Mouse (Mus musculus): Measurements from ENCODE around the gene Gm5089. TPM values are rescaled to one million over a fixed set of nuclear protein-coding genes. Genes with fewer than 3 reads are reported as not detected.

Gene Gm5089
- polyA plus RNA-seq, 1 experiment from 2014 or later: not detected

DNA sequence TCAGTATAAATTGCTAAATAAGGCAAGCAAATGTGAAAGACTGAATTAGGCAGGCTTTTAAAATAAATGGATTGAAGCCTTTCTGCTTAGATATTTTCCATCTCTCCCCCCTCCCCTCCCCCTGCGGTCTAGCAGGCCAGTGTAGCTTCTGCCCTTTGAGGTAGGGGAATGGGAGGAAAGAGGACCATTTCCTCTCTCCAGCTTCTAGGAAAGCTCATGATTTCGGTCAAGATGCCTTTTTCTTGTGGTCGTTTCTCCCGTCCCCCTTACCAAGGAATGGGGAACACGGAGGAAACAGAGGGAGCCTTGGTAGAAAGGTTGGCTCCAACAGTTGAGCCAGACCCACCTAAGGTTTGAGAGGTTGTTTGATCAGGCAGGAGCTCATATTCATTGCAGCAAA lies 21.7 kb upstream of the Gm5089 start:
- no peaks in the 10 kb centered on the region for H3K9me3 ChIP-seq (ENCODE audit: control insufficient read depth, low read length)
- no peak for ATAC-seq (ENCODE audit: low FRiP score, low TSS enrichment)
- no peak overlapping the region for H3K9ac ChIP-seq (ENCODE audit: low read length)
- peaks cover 40% of the 10 kb centered on the region for H3K27me3 ChIP-seq (ENCODE audit: control insufficient read depth, insufficient read depth, low read length)
- TF ChIP-seq EP300 (optimal IDR thresholded peaks at IDR 0.05) (no peak), CTCF (IDR thresholded peaks at IDR 0.05; ENCODE audit: low read depth) (no peak)
- no peak overlapping the region for H3K4me3 ChIP-seq (ENCODE audit: low read depth, low read length)
- no peaks in the 10 kb centered on the region for H3K36me3 ChIP-seq (ENCODE audit: control insufficient read depth, insufficient read depth, low read length)
- no peak for DNase-seq (ENCODE audit: low spot score)
- H3K4me1 ChIP-seq (replicated peaks; ENCODE audit: control insufficient read depth, insufficient read depth): 0 out of 2 replicates have a peak, but pooled peaks cover 3% of the 10 kb centered on the region
- no peak overlapping the region for H3K27ac ChIP-seq (replicated peaks)
- 4% methylated on average over 5 of the region's 5 CpGs for WGBS
- no peak overlapping the region for H3K4me2 ChIP-seq (replicated peaks; ENCODE audit: low read depth)

DNA sequence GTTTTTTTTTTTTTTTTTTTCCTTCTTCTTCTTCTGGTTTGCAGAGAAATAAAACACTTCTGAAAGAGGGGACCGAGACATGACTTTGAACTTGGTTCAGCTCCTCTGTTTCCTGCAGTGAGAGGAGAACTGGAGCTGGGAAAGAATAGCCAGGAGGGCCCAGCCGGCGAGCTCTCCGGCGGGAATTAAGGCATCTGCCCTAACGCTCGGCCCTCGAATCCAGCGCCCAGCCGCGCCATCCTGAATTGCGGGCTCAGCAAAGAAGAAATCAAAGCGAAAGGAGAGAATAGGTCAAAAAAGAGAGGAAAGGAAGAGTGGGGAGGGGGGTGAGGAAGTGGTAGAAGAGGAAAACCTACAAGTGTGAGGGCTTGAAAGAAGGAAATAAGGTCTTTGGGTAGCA lies 21.2 kb upstream of the Gm5089 start:
- 3% methylated on average over 13 of the region's 13 CpGs for WGBS
- TF ChIP-seq CTCF (IDR thresholded peaks at IDR 0.05; ENCODE audit: low read depth) (no peak), EP300 (optimal IDR thresholded peaks at IDR 0.05) (no peak)

DNA sequence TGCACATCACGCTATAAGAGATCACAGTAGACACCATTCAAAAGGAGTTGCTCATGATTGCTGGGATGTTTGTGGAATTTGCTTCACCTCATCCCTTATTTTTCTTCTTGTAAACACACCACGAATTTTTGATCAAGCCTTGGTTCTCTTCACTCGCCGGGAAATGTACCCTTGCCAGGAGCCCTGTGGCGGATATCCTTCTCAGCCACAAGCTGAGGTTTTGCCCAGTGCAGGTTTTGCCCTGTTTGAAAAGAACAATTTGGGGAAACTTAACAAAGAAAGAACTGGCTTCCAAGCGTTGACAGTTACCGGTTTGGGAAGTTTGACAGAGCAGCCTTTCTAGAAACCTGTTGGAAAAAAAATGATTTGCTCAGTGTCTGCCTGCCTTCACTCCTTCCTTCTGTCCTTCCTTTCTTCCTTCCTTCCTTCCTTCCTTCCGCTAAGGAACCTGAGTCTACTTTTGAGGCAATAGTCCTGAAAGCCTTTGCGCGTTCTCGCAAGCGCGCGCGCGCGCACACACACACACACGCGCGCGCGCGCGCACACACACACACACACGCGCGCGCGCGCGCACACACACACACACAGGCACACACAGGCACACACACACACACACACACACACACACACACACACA lies 20.7 kb upstream of the Gm5089 start:
- no peak overlapping the region for H3K4me3 ChIP-seq (ENCODE audit: low read depth, low read length)
- WGBS: 10% methylated on average over 31 of the region's 31 CpGs
- H3K9me3 ChIP-seq (ENCODE audit: control insufficient read depth, low read length): no peaks in the 10 kb centered on the region
- no peak overlapping the region for H3K4me2 ChIP-seq (replicated peaks; ENCODE audit: low read depth)
- DNase-seq (ENCODE audit: low spot score): no peak
- no peak overlapping the region for H3K27ac ChIP-seq (replicated peaks)
- TF ChIP-seq CTCF (IDR thresholded peaks at IDR 0.05; ENCODE audit: low read depth): no peak
- no peak for TF ChIP-seq EP300 (optimal IDR thresholded peaks at IDR 0.05)
- H3K27me3 ChIP-seq (ENCODE audit: control insufficient read depth, insufficient read depth, low read length): peaks cover 43% of the 10 kb centered on the region
- no peak overlapping the region for H3K9ac ChIP-seq (ENCODE audit: low read length)
- H3K4me1 ChIP-seq (replicated peaks; ENCODE audit: control insufficient read depth, insufficient read depth): 0 out of 2 replicates have a peak, but pooled peaks cover 3% of the 10 kb centered on the region
- no peaks in the 10 kb centered on the region for H3K36me3 ChIP-seq (ENCODE audit: control insufficient read depth, insufficient read depth, low read length)
- ATAC-seq (ENCODE audit: low FRiP score, low TSS enrichment): no peak

More for the DNA sequence above, 21.2 kb upstream of the Gm5089 start:
- no peaks in the 10 kb centered on the region for H3K9me3 ChIP-seq (ENCODE audit: control insufficient read depth, low read length)
- peaks cover 41% of the 10 kb centered on the region for H3K27me3 ChIP-seq (ENCODE audit: control insufficient read depth, insufficient read depth, low read length)
- H3K4me2 ChIP-seq (replicated peaks; ENCODE audit: low read depth): no peak overlapping the region
- H3K9ac ChIP-seq (ENCODE audit: low read length): no peak overlapping the region
- no peaks in the 10 kb centered on the region for H3K36me3 ChIP-seq (ENCODE audit: control insufficient read depth, insufficient read depth, low read length)
- ATAC-seq (ENCODE audit: low FRiP score, low TSS enrichment) (no peak), DNase-seq (ENCODE audit: low spot score) (no peak)
- H3K4me1 ChIP-seq (replicated peaks; ENCODE audit: control insufficient read depth, insufficient read depth): 0 out of 2 replicates have a peak, but pooled peaks cover 3% of the 10 kb centered on the region
- H3K4me3 ChIP-seq (ENCODE audit: low read depth, low read length): no peak overlapping the region
- no peak overlapping the region for H3K27ac ChIP-seq (replicated peaks)

DNA sequence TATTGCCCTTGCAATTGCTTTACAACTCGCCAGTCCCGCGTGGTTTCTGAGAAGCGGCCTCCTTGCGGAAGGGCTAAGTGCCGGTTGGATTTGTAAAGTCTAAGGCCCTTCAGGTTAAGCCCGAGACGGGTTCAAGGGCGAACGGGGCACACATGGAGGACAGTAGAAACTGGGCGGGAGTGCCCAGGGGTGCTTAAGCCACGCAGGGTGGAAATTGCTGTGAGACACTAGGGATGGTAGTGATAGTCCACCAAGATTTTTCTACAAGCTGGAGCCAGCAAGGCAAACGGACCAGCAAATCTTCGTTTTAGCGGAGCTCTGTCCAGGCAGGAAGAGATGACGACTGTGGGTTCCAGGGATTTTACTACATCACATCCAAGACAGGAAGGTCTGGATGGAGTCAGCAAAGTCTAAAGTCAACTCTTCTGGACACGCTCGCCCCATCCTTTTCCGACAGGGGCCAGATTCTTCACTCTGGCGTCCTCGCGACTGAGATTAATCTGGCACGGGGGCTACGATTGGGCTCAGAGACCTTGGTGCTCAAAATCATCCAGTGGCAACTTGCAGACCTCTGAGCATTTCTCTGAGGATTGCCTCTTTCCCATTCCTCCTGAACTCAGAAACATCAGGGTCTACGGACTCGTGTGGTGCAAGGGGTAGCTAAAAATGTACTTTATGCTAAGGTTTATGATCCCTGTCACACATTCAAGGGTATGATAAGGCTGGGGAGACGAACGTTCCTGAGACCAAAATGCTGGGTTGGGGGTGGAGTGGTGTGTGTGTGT lies 18.2 kb upstream of the Gm5089 start:
- no peaks in the 10 kb centered on the region for H3K9me3 ChIP-seq (ENCODE audit: control insufficient read depth, low read length)
- DNase-seq (ENCODE audit: low spot score) (no peak), ATAC-seq (ENCODE audit: low FRiP score, low TSS enrichment) (no peak)
- H3K4me2 ChIP-seq (replicated peaks; ENCODE audit: low read depth): no peak overlapping the region
- peaks cover 42% of the 10 kb centered on the region for H3K27me3 ChIP-seq (ENCODE audit: control insufficient read depth, insufficient read depth, low read length)
- H3K9ac ChIP-seq (ENCODE audit: low read length): no peak overlapping the region
- H3K4me3 ChIP-seq (ENCODE audit: low read depth, low read length): no peak overlapping the region
- WGBS: 4% methylated on average over 28 of the region's 28 CpGs
- no peak overlapping the region for H3K27ac ChIP-seq (replicated peaks)
- peaks cover 3% of the 10 kb centered on the region for H3K4me1 ChIP-seq (replicated peaks; ENCODE audit: control insufficient read depth, insufficient read depth)
- TF ChIP-seq EP300 (optimal IDR thresholded peaks at IDR 0.05) (no peak), CTCF (IDR thresholded peaks at IDR 0.05; ENCODE audit: low read depth) (no peak)
- no peaks in the 10 kb centered on the region for H3K36me3 ChIP-seq (ENCODE audit: control insufficient read depth, insufficient read depth, low read length)

DNA sequence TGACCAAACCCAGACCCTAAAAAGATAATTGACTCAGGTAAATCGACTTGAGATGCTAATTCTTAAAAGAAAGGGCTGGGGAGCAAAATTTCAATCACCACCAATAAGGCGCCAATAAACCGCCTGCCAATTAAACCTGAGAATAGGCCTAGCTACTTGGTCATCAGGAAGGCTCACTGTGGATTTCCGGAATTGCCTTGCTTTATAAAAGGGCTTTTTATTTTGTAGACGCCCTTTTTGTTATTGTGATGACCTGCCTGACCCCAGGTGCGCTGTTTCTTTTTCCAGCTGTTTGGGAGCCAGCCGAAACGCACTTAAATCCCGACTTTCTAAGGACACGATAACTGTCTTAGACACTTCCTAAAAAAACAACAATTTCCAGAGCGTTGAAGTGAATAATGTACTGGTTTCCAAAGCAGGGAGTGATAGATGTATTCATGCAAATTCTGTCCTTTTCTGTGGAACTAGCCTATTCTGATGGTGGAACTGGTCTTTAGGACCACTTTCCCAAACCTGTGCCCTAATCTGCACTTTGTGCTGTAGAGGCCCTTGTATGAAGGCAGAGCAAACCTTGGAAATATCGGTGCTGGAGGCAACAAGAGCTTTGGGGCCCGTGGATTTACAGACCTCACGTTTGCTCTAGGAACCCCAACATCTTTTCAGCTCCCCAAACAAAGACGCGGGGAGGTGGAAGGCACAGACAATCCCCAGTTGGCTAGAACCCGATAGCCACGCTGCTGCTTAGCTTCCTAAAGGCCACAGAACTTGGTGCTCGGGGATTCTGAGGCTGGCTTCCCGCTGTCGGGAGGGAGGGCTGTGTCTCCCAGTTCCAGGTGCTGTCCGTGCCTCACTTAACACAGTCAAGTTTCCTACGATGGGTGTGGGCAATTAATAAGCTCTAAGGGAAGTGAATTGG lies 17.3 kb upstream of the Gm5089 start:
- WGBS: 8% methylated on average over 23 of the region's 23 CpGs

More for the DNA sequence above, 17.3 kb upstream of the Gm5089 start:
- Histone ChIP-seq H3K9me3 (ENCODE audit: control insufficient read depth, low read length) (no peaks in the 10 kb centered on the region), H3K36me3 (ENCODE audit: control insufficient read depth, insufficient read depth, low read length) (no peaks in the 10 kb centered on the region), H3K27me3 (ENCODE audit: control insufficient read depth, insufficient read depth, low read length) (peaks cover 43% of the 10 kb centered on the region), H3K27ac (replicated peaks) (no peak overlapping the region), H3K4me3 (ENCODE audit: low read depth, low read length) (no peak overlapping the region), H3K4me2 (replicated peaks; ENCODE audit: low read depth) (no peak overlapping the region), H3K9ac (ENCODE audit: low read length) (no peak overlapping the region), H3K4me1 (replicated peaks; ENCODE audit: control insufficient read depth, insufficient read depth) (peaks cover 3% of the 10 kb centered on the region)
- ATAC-seq (ENCODE audit: low FRiP score, low TSS enrichment): no peak
- DNase-seq (ENCODE audit: low spot score): no peak
- TF ChIP-seq CTCF (IDR thresholded peaks at IDR 0.05; ENCODE audit: low read depth): no peak
